Mouse (Mus musculus): ENCODE results near the gene Psmd3. TPM values are rescaled to one million over a fixed set of nuclear protein-coding genes. Genes with fewer than 3 reads are reported as not detected.
A peak's percentile ranks its signal among the peaks of the same experiment; 100 is the strongest.
"Not testable (repeated sequence)": the region's sequence is repeated elsewhere in the genome, so short reads cannot be mapped to it uniquely, and the experiment has no call there.

Gene Psmd3
- polyA plus RNA-seq, 1 experiment from 2014 or later: 105 TPM

DNA sequence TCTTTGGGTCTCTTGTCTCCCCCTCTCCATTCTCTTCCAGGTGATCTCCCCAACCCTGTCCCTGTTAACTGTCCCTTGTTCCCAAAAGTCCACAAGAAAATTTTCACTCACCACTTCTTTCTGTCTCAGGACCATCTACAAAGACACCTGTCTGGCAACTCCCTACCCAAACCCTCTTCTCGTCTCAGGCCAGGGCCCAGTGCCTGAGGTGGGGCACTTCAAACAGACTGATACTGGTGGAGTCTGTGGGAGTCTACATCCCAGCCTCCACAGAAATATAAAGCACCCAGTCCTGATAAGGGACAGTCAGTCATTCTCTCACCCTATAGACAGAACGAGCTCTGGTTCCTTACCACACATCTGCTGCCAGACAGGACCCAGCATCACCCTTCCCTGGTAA, 35.9 kb upstream of the Psmd3 start, which contains the start of gene Gsdma2:
Gene Gsdma2 (plus strand): TSS at position 301 of the 400 bp plus-strand sequence.
- no peak for ATAC-seq
- Histone ChIP-seq H3K27ac (ENCODE audit: low read length) (no peak within 1 kb of the TSS), H3K4me1 (ENCODE audit: insufficient read depth, low read depth, low read length) (no peaks in the 10 kb centered on the region), H3K27me3 (replicated peaks; ENCODE audit: insufficient read depth, low read length) (no peaks in the 10 kb centered on the region), H3K4me3 (ENCODE audit: low read depth, low read length) (no peak within 1 kb of the TSS), H3K9ac (replicated peaks; ENCODE audit: low read depth) (no peak within 1 kb of the TSS), H3K36me3 (ENCODE audit: insufficient read depth, low read length) (no peaks in the 10 kb centered on the region), H3K4me2 (replicated peaks; ENCODE audit: low read depth, low read length) (no peak within 1 kb of the TSS), H3K9me3 (ENCODE audit: low read length) (no peaks in the 10 kb centered on the region)
- no peak for DNase-seq (ENCODE audit: low spot score)
- no peak for TF ChIP-seq EP300 (IDR thresholded peaks at IDR 0.05)
- TF ChIP-seq CTCF (IDR thresholded peaks at IDR 0.05): no peak
- whole genome bisulfite sequencing: 41% methylated on average over 2 of the region's 2 CpGs

DNA sequence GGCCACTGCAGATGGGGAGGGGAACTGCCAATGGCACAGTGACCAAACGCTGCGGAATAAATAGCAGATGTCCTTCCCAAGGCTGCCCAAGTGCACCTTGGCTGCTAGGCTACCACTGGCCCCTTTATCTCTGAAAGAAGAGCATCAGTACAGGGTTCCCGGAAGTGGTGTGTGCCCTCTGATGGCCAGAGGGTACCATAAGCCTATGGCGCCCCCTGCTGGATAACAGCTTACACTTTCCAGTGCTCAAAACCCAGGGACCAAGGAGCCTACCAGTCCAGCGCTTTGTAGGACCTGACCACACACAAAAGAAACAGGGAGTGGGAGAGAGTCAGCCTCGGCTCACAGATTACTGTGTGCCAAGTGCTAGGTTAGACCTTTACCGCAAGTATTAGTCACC, 27.3 kb upstream of the Psmd3 start:
- DNase-seq (ENCODE audit: low spot score): peak; percentile 79
- H3K9ac ChIP-seq (replicated peaks; ENCODE audit: low read depth); H3K4me1 ChIP-seq (ENCODE audit: insufficient read depth, low read depth, low read length); H3K4me3 ChIP-seq (ENCODE audit: low read depth, low read length); H3K27ac ChIP-seq (ENCODE audit: low read length); H3K27me3 ChIP-seq (replicated peaks; ENCODE audit: insufficient read depth, low read length); H3K9me3 ChIP-seq (ENCODE audit: low read length); H3K4me2 ChIP-seq (replicated peaks; ENCODE audit: low read depth, low read length); ATAC-seq; H3K36me3 ChIP-seq (ENCODE audit: insufficient read depth, low read length): not testable (repeated sequence)
- WGBS: 16% methylated on average over 7 of the region's 7 CpGs
- TF ChIP-seq CTCF (IDR thresholded peaks at IDR 0.05): peak; percentile 78

DNA sequence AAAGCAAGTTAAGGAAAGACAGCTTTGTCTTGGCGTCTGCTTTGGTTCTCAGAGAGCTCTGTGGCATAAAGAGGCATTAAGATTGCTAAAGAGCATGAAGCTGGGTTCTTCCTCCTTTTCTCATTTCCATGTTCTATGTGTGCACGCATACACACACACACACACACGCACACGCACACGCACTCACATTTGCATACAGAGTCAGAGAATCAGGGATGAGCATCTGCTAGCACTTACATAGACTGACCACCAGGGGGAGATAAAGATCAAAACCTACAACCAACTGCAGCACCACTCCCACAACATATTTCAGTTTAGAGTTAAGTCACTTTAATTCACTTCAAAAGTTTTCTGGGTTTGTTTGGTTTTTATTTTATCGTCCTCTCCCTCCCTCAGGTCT, 21.8 kb upstream of the Psmd3 start:
- no peaks in the 10 kb centered on the region for H3K4me1 ChIP-seq (ENCODE audit: insufficient read depth, low read depth, low read length)
- ATAC-seq (peak; percentile 67), DNase-seq (ENCODE audit: low spot score) (peak; percentile 86)
- no peaks in the 10 kb centered on the region for H3K9me3 ChIP-seq (ENCODE audit: low read length)
- no peak overlapping the region for H3K27ac ChIP-seq (ENCODE audit: low read length)
- no peaks in the 10 kb centered on the region for H3K27me3 ChIP-seq (replicated peaks; ENCODE audit: insufficient read depth, low read length)
- no peak overlapping the region for H3K4me3 ChIP-seq (ENCODE audit: low read depth, low read length)
- WGBS: 7% methylated on average over 6 of the region's 6 CpGs
- TF ChIP-seq EP300 (IDR thresholded peaks at IDR 0.05): no peak
- TF ChIP-seq CTCF (IDR thresholded peaks at IDR 0.05): peak; percentile 87
- no peak overlapping the region for H3K4me2 ChIP-seq (replicated peaks; ENCODE audit: low read depth, low read length)
- no peaks in the 10 kb centered on the region for H3K36me3 ChIP-seq (ENCODE audit: insufficient read depth, low read length)
- no peak overlapping the region for H3K9ac ChIP-seq (replicated peaks; ENCODE audit: low read depth)

DNA sequence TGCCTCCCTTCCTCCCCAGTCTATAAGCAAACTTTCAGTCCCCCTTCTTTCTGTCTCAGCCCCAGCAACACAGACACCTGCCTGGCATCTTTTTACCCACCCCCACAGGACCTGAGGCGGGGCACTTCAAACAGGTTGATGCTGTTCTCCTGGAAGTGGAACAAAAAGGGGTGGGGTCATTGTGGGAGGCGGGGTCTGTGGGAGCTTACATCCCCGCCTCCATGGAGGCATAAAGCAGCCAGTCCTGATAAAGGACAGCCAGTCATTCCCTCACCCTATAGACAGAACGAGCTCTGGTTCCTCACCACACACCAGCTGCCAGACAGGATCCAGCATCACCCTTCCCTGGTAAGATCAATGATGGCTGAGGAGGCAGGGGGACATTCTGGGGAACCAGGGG, 18.3 kb upstream of the Psmd3 start, which contains the start of gene Gsdma:
Gene Gsdma (plus strand): TSS at position 261 of the 400 bp plus-strand sequence.
- H3K36me3 ChIP-seq (ENCODE audit: insufficient read depth, low read length): no peaks in the 10 kb centered on the region
- no peak within 1 kb of the TSS for H3K27ac ChIP-seq (ENCODE audit: low read length)
- no peak for ATAC-seq
- no peak within 1 kb of the TSS for H3K4me3 ChIP-seq (ENCODE audit: low read depth, low read length)
- H3K4me1 ChIP-seq (ENCODE audit: insufficient read depth, low read depth, low read length): no peaks in the 10 kb centered on the region
- no peak within 1 kb of the TSS for H3K4me2 ChIP-seq (replicated peaks; ENCODE audit: low read depth, low read length)
- no peaks in the 10 kb centered on the region for H3K27me3 ChIP-seq (replicated peaks; ENCODE audit: insufficient read depth, low read length)
- H3K9ac ChIP-seq (replicated peaks; ENCODE audit: low read depth): no peak within 1 kb of the TSS
- no peaks in the 10 kb centered on the region for H3K9me3 ChIP-seq (ENCODE audit: low read length)
- 17% methylated on average over 4 of the region's 4 CpGs for WGBS
- TF ChIP-seq CTCF (IDR thresholded peaks at IDR 0.05) (no peak), EP300 (IDR thresholded peaks at IDR 0.05) (no peak)
- no peak for DNase-seq (ENCODE audit: low spot score)

DNA sequence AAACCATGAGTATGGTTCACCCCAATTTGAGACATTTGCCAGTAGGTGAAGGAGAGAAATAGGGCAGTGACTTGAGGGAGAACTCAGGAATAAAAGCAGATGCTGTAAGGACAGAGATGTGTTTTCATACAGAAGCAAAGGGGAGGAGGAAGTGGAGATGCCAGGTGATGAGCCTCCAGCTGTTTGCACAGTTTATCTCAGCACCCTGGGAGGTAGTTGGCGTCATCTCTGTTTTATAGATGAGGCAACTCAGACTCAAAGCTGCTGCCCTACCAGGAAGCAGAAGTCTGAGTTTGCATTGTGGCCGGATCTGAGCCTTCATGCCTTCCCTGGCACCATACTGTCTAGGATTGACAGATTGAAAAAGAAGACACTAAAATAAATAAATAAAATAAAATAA, 13.4 kb upstream of the Psmd3 start:
- Histone ChIP-seq H3K9ac (replicated peaks; ENCODE audit: low read depth) (no peak overlapping the region), H3K4me2 (replicated peaks; ENCODE audit: low read depth, low read length) (no peak overlapping the region), H3K4me1 (ENCODE audit: insufficient read depth, low read depth, low read length) (no peaks in the 10 kb centered on the region), H3K27me3 (replicated peaks; ENCODE audit: insufficient read depth, low read length) (no peaks in the 10 kb centered on the region), H3K36me3 (ENCODE audit: insufficient read depth, low read length) (no peaks in the 10 kb centered on the region), H3K9me3 (ENCODE audit: low read length) (no peaks in the 10 kb centered on the region), H3K27ac (ENCODE audit: low read length) (no peak overlapping the region), H3K4me3 (ENCODE audit: low read depth, low read length) (no peak overlapping the region)
- TF ChIP-seq EP300 (IDR thresholded peaks at IDR 0.05): no peak
- TF ChIP-seq CTCF (IDR thresholded peaks at IDR 0.05): no peak
- DNase-seq (ENCODE audit: low spot score) (no peak), ATAC-seq (no peak)
- WGBS: 43% methylated on average over 2 of the region's 2 CpGs

DNA sequence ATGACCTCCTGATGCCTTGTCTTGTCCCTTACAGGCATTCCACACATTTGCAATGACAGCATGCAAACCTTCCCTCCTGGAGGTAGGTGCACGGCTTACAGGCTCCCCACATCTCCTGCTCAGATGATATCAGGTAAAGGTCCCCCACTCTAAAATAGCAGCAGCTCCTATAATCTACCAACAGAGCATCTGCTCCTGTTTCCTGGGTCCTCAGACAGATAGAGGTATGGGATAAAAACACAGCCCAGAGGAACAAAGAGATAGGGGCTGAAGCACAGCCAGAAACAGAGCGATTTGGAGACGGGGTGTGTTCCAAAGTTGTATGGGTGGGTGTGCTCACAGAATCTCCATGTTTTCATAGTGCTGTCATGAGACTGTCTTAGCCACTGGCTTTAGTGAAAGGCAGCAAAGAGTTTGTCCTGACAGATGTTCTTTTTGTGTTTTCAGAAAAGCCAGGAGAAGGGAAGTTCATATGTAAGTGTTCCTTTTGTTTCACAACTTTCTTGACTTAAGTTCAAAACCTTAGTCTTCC, 11.0 kb upstream of the Psmd3 start:
- no peak overlapping the region for H3K9ac ChIP-seq (replicated peaks; ENCODE audit: low read depth)
- H3K27ac ChIP-seq (ENCODE audit: low read length): no peak overlapping the region
- H3K4me1 ChIP-seq (ENCODE audit: insufficient read depth, low read depth, low read length): no peaks in the 10 kb centered on the region
- H3K27me3 ChIP-seq (replicated peaks; ENCODE audit: insufficient read depth, low read length): no peaks in the 10 kb centered on the region
- WGBS: 54% methylated on average over 3 of the region's 3 CpGs
- ATAC-seq: no peak
- no peak overlapping the region for H3K4me2 ChIP-seq (replicated peaks; ENCODE audit: low read depth, low read length)
- no peaks in the 10 kb centered on the region for H3K9me3 ChIP-seq (ENCODE audit: low read length)
- no peaks in the 10 kb centered on the region for H3K36me3 ChIP-seq (ENCODE audit: insufficient read depth, low read length)
- DNase-seq (ENCODE audit: low spot score): no peak
- no peak overlapping the region for H3K4me3 ChIP-seq (ENCODE audit: low read depth, low read length)
- no peak for TF ChIP-seq CTCF (IDR thresholded peaks at IDR 0.05)
- TF ChIP-seq EP300 (IDR thresholded peaks at IDR 0.05): no peak

DNA sequence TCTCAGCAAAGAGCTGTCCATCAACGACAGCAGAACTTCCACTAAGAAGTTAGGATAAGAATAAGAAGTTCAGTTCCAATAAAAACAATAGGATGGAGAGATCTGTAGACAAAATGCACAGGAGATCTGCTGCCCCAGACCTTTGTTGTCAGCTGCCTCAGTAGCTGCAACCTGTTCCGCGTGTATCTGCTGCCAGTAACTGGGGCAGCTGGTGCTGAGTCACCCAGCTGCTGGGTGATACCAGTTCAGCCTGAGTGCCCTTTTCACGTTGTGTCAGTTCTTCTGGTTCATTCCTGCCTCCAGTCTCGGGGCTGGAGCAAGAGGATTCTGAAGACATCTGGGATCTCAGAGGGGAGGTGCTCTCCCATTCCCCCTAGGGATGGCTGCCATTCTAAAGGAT, 10.5 kb upstream of the Psmd3 start:
- H3K4me3 ChIP-seq (ENCODE audit: low read depth, low read length): no peak overlapping the region
- no peak overlapping the region; the same call in 1 of the 2 replicates for H3K9ac ChIP-seq (replicated peaks; ENCODE audit: low read depth)
- H3K4me1 ChIP-seq (ENCODE audit: insufficient read depth, low read depth, low read length): no peaks in the 10 kb centered on the region
- 54% methylated on average over 5 of the region's 5 CpGs for WGBS
- H3K27me3 ChIP-seq (replicated peaks; ENCODE audit: insufficient read depth, low read length): no peaks in the 10 kb centered on the region
- H3K36me3 ChIP-seq (ENCODE audit: insufficient read depth, low read length): no peaks in the 10 kb centered on the region
- no peak overlapping the region for H3K4me2 ChIP-seq (replicated peaks; ENCODE audit: low read depth, low read length)
- ATAC-seq (no peak), DNase-seq (ENCODE audit: low spot score) (no peak)
- TF ChIP-seq EP300 (IDR thresholded peaks at IDR 0.05) (no peak), CTCF (IDR thresholded peaks at IDR 0.05) (no peak)
- no peaks in the 10 kb centered on the region for H3K9me3 ChIP-seq (ENCODE audit: low read length)
- H3K27ac ChIP-seq (ENCODE audit: low read length): no peak overlapping the region

Data from lung, postnatal 0 days (tissue).